Mouse (Mus musculus): ENCODE measurements around the gene Map3k10.
"Not testable (repeated sequence)": the region's sequence is repeated elsewhere in the genome, so short reads cannot be mapped to it uniquely, and the experiment has no call there.

Map3k10 gene

DNA sequence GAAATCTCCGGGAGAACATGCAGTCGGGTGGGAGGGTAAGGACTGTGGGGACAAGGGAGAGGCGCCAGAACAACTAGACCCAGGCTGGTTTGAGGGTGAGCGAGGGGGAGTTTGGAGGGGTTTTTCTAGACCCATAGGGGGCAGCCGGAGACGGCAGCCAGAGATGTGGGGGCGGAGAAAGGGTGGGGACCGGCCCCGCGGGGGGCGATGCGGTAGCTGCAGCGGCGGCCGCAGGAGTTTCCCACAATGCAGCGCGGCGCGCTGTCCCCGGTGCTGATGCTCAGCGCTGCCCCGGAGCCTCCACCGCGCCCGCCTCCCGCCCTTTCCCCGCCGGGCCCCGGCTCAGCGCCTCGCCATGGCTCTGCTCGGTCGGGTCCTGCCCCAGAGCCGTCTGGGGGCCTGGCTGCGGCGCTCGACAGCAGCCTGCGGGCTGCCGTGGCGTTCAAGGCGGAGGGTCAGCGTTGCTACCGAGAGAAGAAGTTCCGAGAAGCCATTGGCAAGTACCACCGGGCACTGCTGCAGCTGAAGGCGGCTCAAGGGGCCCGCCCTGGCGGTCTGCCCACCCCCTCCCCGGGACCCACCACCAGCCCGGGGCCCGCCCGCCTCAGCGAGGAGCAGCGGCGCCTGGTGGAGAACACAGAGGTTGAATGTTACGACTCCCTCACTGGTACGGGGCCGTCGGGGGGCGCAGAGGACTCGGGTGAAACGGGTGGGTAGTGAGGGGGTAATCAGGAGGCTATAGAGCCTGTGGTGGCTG is 20.5 kb downstream of the Map3k10 start, which contains the start of gene Ttc9b:
Gene Ttc9b, plus strand, starts transcription at position 235 of the 757 bp plus-strand sequence.
- peak; percentile 84 for DNase-seq

DNA sequence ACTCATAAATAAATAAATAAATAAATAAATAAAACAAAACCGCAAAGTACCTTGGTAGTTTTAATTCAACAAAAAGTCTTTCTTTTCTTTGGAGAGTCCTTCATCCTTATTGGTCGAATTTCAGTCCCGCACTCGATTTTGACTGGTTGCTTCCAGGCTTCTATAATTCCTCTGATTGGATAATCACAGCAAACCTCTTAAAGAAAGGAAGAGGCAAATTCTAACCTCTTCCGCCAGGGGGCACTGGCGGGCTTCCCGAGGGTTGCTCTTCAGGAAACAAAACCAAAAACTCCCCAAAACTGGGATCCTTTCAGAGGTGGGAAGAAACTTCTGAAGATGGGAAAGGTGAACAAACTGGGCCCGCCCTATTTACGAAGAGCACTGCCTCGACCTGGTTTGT is 23.4 kb downstream of the Map3k10 start:
- peak; percentile 82 for DNase-seq

DNA sequence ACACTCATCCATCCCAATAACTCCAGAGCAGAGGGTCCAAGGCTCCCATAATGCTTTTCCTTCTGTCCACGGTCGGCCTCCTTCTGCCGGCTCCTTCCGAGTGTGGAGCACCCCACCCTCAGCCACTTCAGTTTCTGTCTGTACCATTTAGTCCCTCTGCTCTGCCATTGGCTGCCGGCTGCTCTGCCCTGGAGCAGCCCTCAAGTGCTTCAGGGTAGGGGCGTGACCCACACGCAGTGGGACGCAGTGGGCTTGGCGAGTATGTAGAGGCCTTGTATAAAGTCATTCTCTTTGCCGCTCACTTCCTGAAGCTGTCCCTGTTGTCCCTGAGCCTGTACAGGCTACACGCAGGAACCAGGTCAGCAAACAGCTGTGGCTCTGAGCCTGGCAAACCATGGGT is 24.7 kb downstream of the Map3k10 start:
- no peak for DNase-seq

DNA sequence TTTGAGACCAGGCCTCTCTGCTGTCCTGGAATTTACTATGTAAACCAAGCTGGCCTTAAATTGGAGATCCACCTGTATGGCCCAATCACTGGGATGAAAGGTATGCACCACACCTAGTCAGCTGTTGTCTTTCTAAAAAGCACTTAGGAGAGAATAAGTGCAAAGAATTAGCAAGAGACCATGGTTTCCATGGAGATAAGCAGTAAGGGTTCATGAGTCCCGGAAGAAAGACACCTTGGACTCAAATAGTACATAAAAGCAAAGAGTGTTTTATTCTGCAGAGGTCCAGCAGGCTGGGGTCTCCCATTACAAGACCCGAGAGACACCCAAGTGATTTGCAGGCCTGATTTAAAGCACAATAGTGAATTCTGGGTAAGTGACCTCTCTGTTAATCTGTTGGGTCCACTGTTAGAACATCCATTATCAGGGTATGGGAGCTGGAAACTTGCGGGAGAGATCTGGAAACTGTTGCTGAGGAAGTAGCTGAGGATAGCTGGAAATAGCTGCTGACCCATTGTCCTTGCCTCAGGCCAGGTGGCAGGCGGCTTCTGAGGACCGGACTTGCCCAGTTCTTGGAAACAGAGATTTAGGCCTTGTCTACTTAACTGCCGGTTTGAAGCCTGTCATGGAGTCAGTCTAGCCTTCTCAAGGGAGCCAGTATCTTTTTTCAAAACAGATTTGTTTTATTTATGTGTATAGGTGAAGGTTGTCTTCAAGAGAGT is 27.0 kb downstream of the Map3k10 start:
- no peak for DNase-seq

DNA sequence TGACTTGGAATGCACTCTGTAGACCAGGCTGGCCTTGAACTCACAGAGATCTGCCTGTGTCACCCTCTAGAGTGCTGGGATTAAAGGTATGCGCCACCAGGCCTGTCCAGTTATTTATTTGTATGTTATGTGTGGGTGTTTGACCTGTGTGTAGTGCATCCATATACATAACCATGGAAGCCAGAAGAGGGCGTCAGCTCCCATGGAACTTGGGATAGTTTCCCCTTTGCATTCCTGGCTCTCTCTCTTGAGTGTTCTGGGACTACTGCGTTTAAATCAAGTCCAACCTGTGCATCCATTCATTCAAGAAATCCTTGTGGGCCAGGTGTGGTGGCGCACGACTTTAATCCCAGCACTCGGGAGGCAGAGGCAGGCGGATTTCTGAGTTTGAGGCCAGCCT is 27.9 kb downstream of the Map3k10 start:
- no peak for DNase-seq

DNA sequence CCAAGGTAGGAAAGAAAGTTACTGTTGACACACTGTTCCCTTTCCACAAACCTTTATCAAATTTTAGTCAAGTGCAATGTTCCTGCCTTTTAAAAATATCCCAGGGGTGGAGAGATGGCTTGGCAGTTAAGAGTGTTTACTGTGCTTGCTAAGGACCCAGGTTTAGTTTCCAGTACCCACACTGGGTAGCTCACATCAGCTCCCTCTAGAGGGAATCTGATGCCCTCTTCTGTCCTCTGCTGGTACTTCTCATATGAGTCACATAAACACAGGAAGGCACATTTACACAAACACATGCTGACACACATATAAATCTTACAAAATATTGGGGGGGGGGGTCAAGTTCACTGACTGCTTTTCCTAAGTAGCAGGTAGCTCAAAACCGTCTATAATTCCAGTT is 29.9 kb downstream of the Map3k10 start:
- DNase-seq, result no peak

DNA sequence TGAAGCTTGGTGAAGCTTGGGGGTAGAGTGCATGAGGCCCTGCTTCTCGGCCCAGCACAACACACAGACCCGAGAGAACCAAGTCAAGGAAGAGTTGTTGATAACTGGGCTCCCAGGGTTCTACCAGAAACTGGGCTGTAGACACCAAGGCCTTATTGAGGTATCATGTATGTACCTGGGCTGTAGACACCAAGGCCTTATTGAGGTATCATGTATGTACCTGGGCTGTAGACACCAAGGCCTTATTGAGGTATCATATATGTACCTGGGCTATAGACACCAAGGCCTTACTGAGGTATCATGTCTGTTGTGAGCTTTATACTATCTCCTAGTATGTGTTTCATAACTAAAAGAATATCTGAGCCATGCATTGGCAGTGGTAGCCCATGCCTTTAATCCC is 39.3 kb downstream of the Map3k10 start:
- DNase-seq, result not testable (repeated sequence)

DNA sequence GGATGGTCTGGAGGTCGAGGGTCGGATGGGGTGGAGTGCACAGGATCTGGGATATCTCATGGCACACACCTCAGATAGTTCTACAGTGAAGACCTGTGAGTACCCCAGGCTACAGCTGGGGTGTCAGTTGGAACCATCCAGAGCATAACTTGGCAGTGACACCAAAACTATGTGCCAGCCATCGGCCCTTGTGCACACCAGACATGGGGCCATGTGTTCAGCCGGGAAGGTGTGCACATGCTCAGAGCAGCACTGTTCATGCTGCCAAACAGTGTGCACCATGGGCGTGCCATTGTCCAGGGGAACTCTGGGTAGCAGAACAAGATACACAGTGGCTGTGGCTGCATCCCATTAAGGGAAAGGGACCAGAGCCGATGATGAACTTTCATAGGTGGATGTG is 39.7 kb downstream of the Map3k10 start:
- no peak for DNase-seq

DNA sequence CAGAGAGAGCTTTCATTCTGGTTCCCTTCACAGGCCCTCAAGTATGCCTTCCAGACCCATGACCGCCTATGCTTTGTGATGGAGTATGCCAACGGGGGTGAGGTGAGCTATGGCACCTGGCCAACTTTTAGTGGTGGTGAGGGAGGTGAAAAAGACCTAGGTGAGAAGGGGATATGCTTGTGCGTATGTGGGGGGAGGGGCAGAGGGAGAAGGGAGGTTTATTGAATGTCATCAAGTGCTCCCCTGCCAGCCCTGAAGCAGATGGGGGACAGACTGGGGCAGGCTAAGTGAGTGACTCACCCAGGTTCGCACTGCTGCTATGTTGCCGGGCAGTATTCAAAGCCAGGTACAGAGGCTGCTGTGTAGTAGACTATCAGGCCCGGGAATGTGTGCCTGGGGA is 41.2 kb downstream of the Map3k10 start:
- DNase-seq, result no peak

GRCm38 (mm10) chr7:27631439-27631838 is 43.0 kb downstream of the Map3k10 start:
- DNase-seq, result no peak

- not testable (repeated sequence) for DNase-seq
Measured at GRCm38 (mm10) chr7:27628816-27629215, 45.6 kb downstream of the Map3k10 start.

DNA sequence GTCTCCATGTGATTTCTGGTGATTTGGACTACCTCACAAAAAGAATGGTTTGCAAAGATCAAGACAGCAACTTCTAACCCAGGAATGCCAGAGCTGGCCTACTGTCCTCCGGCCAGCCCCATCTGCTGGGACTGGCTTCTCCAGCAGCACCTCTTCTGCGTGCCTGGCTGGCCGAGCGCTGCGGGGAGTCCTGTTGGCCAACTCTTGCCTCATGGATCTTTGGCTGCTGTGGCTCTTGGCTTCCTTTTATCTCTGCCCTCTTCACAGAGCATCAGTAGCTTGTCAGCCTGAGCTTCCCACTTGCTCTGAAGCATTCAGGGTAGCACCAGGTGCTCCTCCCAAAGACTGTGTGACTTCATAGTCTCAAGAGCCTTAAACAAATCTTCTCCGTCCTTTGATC is 46.2 kb downstream of the Map3k10 start:
- no peak for DNase-seq

- DNase-seq, result no peak
Measured at GRCm38 (mm10) chr7:27627707-27628106, 46.7 kb downstream of the Map3k10 start.

DNA sequence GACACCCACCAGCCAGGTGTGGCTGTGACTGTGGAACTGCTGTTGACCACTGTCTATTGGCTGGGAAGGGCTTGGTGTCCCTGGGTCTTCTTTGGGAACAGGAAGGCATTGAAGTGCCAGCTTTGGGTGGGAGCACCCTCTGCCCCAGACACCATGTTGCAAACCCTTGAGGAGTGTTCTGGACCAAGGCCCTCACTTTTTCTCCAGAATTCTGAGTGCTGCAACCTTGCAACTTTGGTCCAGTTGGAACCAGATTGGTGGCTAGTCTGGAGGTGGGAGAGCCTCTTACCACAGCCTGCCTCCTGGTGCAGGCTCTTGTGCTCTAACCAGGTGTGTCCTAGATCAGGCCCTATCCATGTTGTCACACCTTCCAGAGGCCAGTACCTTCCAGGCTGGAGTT is 49.4 kb downstream of the Map3k10 start:
- no peak for DNase-seq

DNA sequence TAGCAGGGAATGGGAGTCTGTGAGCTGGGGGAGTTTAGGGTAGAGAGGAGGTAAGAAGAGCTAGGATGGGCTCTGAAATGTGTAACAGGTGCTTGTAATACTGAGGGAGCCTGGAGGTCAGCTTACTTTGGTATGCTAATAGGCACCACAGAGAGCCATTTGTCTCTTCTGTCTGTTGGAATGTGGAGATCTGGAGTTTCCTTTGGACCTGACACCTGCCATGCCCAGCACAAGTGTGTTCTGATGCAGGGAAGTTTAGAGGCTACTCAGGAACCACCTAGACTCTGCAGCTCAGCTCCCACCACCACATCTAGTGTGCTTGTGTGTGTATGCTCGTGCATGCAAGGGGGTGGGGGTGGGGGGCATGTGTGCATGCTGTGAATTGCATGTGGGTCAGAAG is 52.2 kb downstream of the Map3k10 start:
- DNase-seq, result no peak

DNA sequence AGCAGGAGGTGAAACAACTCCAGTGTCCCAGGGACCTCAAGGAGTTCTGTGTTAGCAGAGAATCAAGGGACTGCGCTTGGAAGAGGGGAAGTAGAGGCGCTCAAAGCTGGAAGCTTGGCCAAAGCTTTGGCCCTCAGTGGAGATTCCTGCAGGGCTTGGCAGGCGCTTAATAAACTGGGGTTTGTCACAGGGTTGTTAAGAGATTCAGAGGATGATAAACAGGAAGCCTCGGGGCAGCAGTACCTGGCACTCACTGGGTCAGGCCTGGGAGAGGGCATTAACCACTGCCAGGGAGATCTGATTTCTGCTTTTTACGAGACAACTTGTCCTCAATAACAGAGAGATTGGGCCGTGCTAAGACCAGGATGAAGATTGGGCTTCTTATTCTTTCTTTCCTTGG is 53.4 kb downstream of the Map3k10 start:
- no peak for DNase-seq

DNA sequence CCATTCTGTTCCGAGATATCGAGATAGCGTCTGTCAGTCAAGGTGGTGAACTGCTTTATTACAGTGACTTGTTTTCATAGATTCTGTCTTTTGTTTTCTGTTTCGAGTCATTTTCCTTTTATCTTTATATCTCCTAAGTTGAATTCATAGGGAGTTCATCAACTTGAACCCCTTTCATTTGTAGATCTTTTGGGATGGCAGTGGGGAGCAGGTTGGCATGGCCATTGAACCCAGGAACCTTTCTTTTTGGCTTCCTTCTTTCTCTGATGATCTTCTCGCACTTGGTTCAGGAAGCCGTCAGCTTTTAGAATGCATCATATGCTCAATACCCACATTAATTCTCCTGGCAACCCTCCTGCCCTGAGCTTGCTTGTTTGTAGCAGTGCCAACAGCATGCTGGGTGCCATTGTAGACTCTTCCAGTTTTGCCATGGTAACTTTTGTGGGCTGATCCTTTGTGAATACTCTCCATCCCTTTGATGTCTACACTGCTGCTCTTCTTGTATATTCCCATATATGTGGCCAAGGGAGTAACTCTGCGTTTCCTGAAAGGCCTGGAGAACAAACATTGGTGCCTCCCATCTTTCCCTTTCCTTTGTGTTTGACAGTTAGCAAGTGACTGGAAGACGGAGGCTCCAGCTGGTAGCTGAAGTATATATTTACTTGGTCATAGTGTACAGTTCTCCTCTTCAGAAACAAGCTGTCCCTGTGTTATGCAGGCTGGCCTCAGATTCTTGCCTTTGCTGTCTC is 60.5 kb downstream of the Map3k10 start:
- no peak for DNase-seq

DNA sequence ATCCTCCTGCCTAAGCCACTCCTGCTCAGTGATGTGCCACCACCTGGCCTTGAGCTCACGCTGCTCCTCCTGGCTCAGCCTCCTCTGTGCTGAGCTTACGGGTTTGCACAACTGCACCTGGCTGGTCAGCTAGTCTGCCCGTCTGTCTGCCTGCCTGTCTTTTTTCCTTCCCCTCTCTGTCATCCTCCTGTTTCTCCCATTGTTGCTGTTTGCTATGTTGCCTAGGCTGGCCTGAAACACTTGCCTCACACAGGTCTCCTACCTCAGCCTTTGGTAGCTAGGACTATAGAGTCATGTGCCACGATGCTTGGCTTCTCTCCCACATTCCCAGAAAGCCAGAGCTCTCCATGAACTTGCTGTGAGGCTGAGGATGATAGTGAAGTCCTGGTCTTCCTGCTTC is 61.5 kb downstream of the Map3k10 start:
- no peak for DNase-seq

- no peak for DNase-seq
Measured at GRCm38 (mm10) chr7:27610871-27611270, 63.5 kb downstream of the Map3k10 start.

DNA sequence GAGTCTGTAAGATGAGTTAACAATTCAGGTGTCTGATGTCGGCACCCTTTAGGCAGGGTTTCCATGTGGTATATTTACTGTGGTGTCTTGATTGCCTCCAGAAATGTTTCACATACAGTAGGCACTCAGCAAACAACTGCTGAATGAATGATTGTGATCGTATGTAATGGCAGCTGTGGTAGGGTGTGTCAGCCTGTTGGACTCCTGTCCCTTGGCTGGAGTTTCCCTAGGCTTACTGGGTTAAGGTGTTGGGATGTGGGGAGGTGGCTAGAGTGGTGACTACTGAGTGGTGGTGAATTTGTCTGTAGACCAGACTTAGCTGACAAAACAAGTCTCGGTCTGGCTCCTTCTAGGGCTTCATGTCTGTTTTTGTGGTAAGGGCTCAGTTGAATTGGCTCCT is 64.0 kb downstream of the Map3k10 start:
- DNase-seq, result no peak

DNA sequence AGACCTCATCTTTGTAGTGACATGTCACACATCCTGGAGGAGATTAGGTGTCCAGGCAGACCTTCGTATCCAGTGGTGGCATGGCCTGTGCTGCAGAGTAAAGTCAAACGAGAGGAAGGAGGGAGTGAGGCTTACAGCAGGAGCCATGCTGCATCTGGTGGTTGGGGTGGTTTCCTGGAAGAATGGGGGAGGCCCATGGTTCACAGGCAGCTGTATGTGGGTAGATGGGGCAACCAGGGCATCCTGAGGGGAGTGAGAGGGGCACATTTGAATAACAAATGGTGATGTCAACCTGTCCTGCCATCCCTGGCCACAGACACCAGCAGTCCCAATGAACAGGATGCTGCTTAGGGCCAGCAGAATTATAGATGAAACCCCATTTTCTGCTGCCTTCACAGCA is 64.7 kb downstream of the Map3k10 start:
- DNase-seq, result no peak

DNA sequence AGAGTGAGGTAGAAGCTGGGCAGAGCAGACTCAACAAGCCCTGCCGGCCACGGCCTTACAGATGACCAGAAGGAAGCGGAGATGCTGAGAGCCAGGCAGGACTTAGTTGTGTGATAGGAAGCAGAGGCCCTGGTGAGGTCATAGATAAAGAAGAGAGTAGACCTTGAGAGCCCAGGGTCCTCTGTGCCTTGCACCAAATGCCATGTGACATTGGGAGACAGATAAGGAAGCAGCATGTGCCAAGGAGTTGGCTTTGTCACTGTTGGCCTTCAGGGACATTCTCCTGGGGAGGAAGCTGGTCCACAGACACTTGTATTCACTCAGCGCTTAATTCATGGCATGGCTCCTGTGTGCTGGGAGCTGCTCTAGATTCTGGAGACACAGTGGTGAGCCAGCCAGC is 65.1 kb downstream of the Map3k10 start:
- DNase-seq, result no peak

DNA sequence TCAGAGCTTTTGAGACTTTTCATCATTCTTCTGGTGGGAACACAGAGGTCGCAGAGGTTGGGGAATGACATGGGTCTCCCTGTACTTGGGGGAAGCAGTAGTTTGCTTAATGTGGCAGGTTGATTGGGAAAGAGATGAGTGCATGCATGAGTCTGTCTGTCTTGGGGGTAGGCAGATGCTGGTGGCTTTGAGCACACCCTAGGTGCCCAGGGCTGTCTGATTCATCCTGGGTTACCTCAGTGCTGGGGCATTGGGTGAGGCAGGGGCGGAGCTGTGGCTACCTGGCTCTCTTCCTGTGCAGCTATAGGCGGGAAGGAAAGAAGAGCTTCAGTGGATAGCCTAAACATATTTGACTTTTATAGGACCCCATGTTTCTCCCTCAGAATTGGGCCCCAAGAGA is 66.3 kb downstream of the Map3k10 start:
- DNase-seq, result no peak

GRCm38 (mm10) chr7:27607580-27607979 is 66.8 kb downstream of the Map3k10 start:
- DNase-seq, result peak; percentile 51

Measured in right cerebral cortex, postnatal 14 days (tissue).